Mouse (Mus musculus) midbrain, embryonic 12.5 days (tissue): ENCODE results near the gene Mccc1. TPM values are rescaled to one million over a fixed set of nuclear protein-coding genes. Genes with fewer than 3 reads are reported as not detected.

Source experiments
- ATAC-seq: fragments of 200-750 bp; cut with Nextera tagmentation; 2 replicates; pipeline ENCODE4 v1.8.0; 2017; ENCODE audit warnings: low read depth, moderate TSS enrichment, moderate library complexity; ENCODE audit not compliant: low FRiP score
- H3K27ac ChIP-seq: fragments of 300-500 bp; sonication (generic); replicated peaks from 2 replicates; pipeline ENCODE4 v1.5.1; 2016; ENCODE audit warnings: mild to moderate bottlenecking
- H3K27me3 ChIP-seq: fragments of 300-500 bp; sonication (generic); 2 replicates; pipeline ENCODE4 v1.6.1; 2016; ENCODE audit warnings: mild to moderate bottlenecking
- H3K36me3 ChIP-seq: fragments of 300-500 bp; sonication (generic); 2 replicates; pipeline ENCODE4 v1.6.1; 2016
- H3K4me1 ChIP-seq: fragments of 300-500 bp; sonication (generic); 2 replicates; pipeline ENCODE4 v1.6.1; 2016
- H3K4me2 ChIP-seq: fragments of 300-500 bp; sonication (generic); replicated peaks from 2 replicates; pipeline ENCODE4 v1.6.1; 2016; ENCODE audit warnings: mild to moderate bottlenecking, moderate library complexity
- H3K4me3 ChIP-seq: fragments of 300-500 bp; sonication (generic); 2 replicates; pipeline ENCODE4 v1.5.1; 2016; ENCODE audit warnings: mild to moderate bottlenecking
- H3K9ac ChIP-seq: fragments of 300-500 bp; sonication (generic); replicated peaks from 2 replicates; pipeline ENCODE4 v1.6.1; 2016; ENCODE audit warnings: mild to moderate bottlenecking, moderate library complexity
- H3K9me3 ChIP-seq: fragments of 300-500 bp; sonication (generic); 2 replicates; pipeline ENCODE4 v1.6.1; 2016; ENCODE audit warnings: mild to moderate bottlenecking
- WGBS: fragments of 180-500 bp; shearing (Covaris S2); methylation state at CpG from one replicate; pipeline ENCODE4 v1.1.7; 2016; 5-methylcytosine and 5-hydroxymethylcytosine counted together
- polyA plus RNA-seq: library from polyadenylated mRNA; unstranded; fragments of >200 nt; fragmentation: Nextera tagmentation; extraction: Ambion mirVana; gene quantifications from 2 replicates; pipeline ENCODE4 v1.2.1, GENCODE M21; 2016

Gene Mccc1
- polyA plus RNA-seq, 1 experiment from 2014 or later: 37.7 TPM

DNA sequence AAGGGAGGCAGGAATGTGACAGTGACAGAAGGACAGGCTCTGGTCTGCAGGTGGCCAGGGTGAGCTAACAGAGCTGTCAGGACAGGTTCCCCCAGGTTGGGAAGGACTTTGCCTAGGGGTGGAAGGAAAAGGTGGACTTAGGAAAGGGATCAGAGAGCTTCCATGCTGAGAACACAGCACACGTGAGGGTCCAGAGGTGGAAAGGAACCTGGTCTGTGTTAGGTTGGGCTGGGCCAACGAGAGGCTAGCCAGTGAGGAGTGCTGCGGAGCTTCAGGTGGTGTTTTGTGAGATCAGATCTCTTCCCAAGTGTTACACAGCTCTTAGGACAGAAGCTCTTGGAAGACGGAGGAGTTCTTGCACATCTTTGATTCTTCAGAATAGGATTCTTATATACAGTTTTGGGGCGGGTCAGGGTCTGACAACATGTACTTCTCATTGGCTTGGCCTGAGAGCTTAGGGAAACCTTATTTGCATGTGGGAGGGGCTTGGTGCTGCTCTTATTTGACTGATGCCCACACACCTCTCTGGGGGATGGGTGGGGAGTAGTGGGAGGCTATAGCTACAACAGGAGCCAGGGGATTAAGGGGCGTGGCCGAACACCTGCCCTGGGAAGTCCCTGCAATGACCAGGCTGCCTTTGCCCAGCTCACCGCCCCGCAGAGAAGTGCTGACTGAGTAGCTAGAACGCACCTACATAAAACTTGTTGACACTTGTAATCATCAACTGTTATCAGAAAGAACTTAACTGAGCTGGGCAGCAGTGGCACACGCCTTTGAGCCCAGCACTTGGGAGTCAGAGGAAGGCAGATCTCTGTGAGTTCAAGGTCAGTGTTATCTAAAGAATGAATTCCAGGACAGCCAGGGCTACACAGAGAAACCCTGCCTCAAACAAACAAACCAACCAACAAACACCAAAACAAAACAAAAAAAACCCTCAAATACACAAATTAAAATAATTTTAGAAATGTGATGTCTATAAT lies 5.6 kb downstream of the Mccc1 start:
- no peak for ATAC-seq
- Histone ChIP-seq H3K4me2 (no peak overlapping the region), H3K9ac (no peak overlapping the region), H3K4me3 (no peak overlapping the region), H3K27ac (no peak overlapping the region), H3K9me3 (no peaks in the 10 kb centered on the region), H3K36me3 (peaks cover 18% of the 10 kb centered on the region; the same call in 1 of the 2 replicates), H3K27me3 (no peaks in the 10 kb centered on the region), H3K4me1 (0 out of 2 replicates have a peak, but pooled peaks cover 2% of the 10 kb centered on the region)
- 59% methylated on average over 11 of the region's 11 CpGs for WGBS

DNA sequence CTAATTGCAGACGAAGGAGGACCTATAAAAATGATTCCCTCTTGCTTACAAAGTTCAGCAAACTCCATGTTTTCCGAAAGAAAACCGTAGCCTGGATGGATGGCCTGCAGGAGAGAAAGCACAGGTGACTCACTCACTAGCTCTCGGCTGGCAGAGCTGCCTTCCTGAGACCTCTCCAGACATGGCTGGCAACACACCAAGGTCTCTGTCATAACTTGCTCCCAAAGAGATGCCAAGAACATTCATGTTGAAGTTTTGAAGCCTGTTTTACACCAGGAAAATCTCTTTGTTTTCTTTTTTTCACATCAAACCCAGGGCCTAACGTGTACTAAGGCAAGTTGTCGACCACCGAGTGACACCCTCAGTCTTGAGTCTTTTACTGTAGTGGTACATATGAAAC lies 9.8 kb downstream of the Mccc1 start:
- 91% methylated on average over 7 of the region's 7 CpGs for WGBS
- peaks cover 58% of the 10 kb centered on the region for H3K36me3 ChIP-seq
- ATAC-seq: no peak
- H3K4me1 ChIP-seq: no peaks in the 10 kb centered on the region
- no peak overlapping the region for H3K4me2 ChIP-seq
- no peak overlapping the region for H3K4me3 ChIP-seq
- H3K9me3 ChIP-seq: no peaks in the 10 kb centered on the region
- H3K27ac ChIP-seq: no peak overlapping the region
- no peaks in the 10 kb centered on the region for H3K27me3 ChIP-seq
- no peak overlapping the region for H3K9ac ChIP-seq

DNA sequence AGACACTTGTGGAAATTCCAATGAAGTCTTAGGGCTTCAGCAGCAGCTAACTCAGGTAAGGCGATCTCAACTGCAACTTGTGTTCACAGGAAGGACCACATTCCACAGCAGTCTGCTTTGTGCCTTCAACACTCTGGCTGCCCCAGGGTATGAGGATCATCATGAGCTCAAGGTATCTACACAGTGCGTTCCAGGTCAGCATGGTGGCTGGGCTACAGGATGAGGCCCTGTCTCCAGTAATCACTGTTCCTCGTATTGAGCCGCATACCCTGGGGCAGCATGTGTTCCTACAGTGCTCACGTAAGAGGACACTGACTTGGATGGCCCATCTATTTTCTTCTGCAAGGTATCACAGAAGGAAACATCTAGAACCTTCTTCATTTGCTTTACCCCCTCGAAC lies 12.4 kb downstream of the Mccc1 start:
- no peak overlapping the region for H3K4me3 ChIP-seq
- H3K27me3 ChIP-seq: no peaks in the 10 kb centered on the region
- H3K4me1 ChIP-seq: no peaks in the 10 kb centered on the region
- no peak overlapping the region for H3K4me2 ChIP-seq
- ATAC-seq: no peak
- H3K36me3 ChIP-seq: peaks cover 66% of the 10 kb centered on the region
- H3K9ac ChIP-seq: no peak overlapping the region
- no peaks in the 10 kb centered on the region for H3K9me3 ChIP-seq
- no peak overlapping the region for H3K27ac ChIP-seq
- WGBS: 95% methylated on average over 6 of the region's 6 CpGs

DNA sequence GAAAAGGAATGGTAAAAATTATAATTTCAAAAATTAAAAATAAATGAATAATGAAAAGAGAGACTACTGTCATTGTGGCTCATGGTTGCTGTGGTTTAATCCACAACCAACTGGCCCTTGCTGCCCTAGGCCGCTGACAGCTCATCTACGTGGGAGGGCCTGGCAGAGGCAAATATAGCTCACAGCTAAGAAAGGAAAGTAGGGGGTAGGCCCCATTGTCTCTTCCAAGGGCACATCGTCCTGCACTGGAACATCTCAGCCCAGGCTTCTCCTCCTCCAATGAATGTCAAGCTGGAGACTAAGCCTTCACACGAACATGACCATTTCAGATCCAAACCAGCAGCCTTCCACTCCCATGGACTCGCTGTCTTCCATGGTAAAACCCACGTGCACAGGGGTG lies 14.2 kb downstream of the Mccc1 start:
- H3K27me3 ChIP-seq: no peaks in the 10 kb centered on the region
- no peak overlapping the region for H3K9ac ChIP-seq
- H3K27ac ChIP-seq: no peak overlapping the region
- peaks cover 74% of the 10 kb centered on the region for H3K36me3 ChIP-seq
- 86% methylated on average over 6 of the region's 6 CpGs for WGBS
- no peak for ATAC-seq
- H3K4me2 ChIP-seq: no peak overlapping the region
- H3K4me1 ChIP-seq: no peaks in the 10 kb centered on the region
- H3K9me3 ChIP-seq: no peaks in the 10 kb centered on the region
- no peak overlapping the region for H3K4me3 ChIP-seq

DNA sequence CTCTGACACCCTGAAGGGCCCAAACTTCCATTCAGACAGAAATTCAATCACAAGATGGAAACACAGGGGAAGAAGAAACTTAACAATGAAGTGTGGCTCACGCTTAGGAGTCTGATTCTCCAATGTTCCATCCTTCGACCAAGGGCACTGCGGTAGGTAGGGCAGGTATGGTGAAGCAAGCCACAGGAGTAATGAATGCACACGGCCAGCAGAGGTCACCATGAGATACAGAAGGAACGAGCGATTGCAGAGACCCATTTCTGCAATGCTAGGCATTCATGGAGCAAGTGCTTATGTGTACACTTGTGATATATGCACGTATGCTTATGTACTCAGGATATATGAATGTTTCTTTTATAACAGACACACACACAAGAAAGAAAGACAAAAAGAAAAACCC lies 26.9 kb downstream of the Mccc1 start:
- H3K4me1 ChIP-seq: no peaks in the 10 kb centered on the region
- no peak overlapping the region for H3K27ac ChIP-seq
- H3K9me3 ChIP-seq: no peaks in the 10 kb centered on the region
- H3K4me3 ChIP-seq: no peak overlapping the region
- H3K36me3 ChIP-seq: peaks cover 70% of the 10 kb centered on the region
- H3K4me2 ChIP-seq: no peak overlapping the region
- 74% methylated on average over 7 of the region's 7 CpGs for WGBS
- no peaks in the 10 kb centered on the region for H3K27me3 ChIP-seq
- H3K9ac ChIP-seq: no peak overlapping the region
- ATAC-seq: no peak

DNA sequence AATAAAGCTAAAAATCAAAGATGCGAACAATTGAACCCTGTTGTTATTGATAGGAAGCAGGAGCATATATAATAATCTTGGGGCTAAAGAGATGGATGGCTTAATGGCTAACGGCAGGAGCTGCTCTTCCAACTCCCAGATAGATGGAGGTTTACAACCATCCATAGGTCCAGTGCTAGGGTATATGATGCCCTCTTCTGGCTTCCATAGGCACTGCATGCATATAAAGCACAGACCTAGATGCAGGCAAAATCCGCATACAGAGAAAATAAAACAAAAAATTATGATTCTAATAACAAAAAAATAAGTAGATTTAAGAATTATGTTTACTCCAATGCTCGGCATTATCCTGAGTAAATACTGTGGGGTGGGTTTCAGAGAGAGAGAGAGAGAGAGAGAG lies 27.5 kb downstream of the Mccc1 start:
- Histone ChIP-seq H3K36me3 (peaks cover 73% of the 10 kb centered on the region), H3K4me3 (no peak overlapping the region), H3K27ac (no peak overlapping the region), H3K4me2 (no peak overlapping the region), H3K9ac (no peak overlapping the region), H3K9me3 (no peaks in the 10 kb centered on the region), H3K27me3 (no peaks in the 10 kb centered on the region), H3K4me1 (no peaks in the 10 kb centered on the region)
- WGBS: 84% methylated on average over 4 of the region's 4 CpGs
- no peak for ATAC-seq

DNA sequence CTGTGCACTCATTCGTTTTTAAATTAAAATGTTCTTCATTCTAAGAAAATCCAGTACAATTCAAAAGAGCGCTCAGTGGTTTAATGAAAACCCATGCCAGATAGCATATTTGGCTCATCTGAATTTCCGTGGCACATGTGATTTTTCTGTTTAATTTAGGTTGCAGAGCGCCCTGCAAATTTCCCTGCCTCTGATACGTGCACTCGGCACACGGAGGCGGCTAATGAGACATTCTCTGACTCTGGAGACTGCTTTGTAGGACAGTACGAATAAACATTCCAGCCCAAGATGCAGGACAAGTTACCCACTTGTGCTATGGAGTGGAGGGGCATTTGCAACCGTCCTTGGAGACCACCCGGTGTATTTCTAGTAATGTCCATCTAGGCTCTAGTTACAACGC lies 29.3 kb downstream of the Mccc1 start:
- Histone ChIP-seq H3K36me3 (peaks cover 69% of the 10 kb centered on the region), H3K9me3 (no peaks in the 10 kb centered on the region), H3K4me2 (no peak overlapping the region), H3K27ac (no peak overlapping the region), H3K4me3 (no peak overlapping the region), H3K9ac (no peak overlapping the region), H3K4me1 (no peaks in the 10 kb centered on the region), H3K27me3 (no peaks in the 10 kb centered on the region)
- 94% methylated on average over 12 of the region's 12 CpGs for WGBS
- ATAC-seq: no peak

DNA sequence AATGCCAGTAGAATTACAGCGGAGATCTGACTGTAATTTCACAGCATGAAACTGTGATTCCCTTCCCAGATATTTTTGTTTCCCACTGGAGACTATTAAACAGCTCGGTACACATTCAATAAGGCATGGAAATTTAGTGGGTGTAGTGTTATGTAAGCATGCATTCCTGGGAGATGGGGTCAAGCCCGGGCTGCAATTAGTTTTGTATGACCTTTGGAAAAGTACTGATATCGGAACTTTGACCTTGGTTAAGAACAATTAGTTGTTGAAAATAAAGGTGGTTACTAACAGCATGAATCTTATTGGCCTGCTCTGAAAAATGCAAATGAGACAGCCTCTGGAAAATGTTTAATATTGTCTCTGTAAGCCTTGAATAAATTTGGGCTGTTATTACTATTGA lies 30.0 kb downstream of the Mccc1 start:
- no peaks in the 10 kb centered on the region for H3K9me3 ChIP-seq
- peaks cover 65% of the 10 kb centered on the region for H3K36me3 ChIP-seq
- no peaks in the 10 kb centered on the region for H3K27me3 ChIP-seq
- H3K4me2 ChIP-seq: no peak overlapping the region
- no peak overlapping the region for H3K9ac ChIP-seq
- WGBS: 90% methylated on average over 4 of the region's 4 CpGs
- no peaks in the 10 kb centered on the region for H3K4me1 ChIP-seq
- ATAC-seq: no peak
- H3K4me3 ChIP-seq: no peak overlapping the region
- no peak overlapping the region for H3K27ac ChIP-seq

DNA sequence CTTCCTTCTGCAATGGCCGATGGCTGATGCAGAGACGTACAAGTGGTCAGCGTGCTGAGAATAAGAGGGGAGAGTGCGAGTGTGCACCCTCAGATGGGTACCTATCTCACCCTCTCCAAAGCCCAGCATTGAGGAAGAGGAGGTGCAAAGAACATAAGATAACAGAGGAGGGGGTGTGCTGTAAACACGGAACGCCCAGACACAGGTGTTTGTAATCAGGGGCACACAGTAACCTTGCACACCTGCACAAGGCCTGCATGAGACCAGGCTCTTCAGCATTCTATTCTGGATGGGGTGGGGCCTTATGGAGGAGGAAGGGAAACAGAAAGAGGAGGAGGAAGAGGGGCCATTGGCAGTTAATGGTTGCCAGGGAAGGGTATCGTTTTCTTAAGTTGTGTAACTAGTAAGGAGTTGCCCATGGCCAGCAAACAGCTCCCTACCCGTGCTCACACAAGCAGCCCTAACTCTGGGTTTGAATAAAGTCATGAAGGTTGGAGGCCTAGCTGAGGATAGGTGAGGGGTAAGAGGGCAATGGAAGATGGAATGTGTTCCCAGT lies 33.0 kb downstream of the Mccc1 start:
- Histone ChIP-seq H3K4me2 (no peak overlapping the region), H3K27ac (no peak overlapping the region), H3K36me3 (peaks cover 53% of the 10 kb centered on the region), H3K9me3 (no peaks in the 10 kb centered on the region), H3K27me3 (no peaks in the 10 kb centered on the region), H3K9ac (no peak overlapping the region), H3K4me3 (no peak overlapping the region), H3K4me1 (no peaks in the 10 kb centered on the region)
- WGBS: 94% methylated on average over 8 of the region's 8 CpGs
- ATAC-seq: no peak

DNA sequence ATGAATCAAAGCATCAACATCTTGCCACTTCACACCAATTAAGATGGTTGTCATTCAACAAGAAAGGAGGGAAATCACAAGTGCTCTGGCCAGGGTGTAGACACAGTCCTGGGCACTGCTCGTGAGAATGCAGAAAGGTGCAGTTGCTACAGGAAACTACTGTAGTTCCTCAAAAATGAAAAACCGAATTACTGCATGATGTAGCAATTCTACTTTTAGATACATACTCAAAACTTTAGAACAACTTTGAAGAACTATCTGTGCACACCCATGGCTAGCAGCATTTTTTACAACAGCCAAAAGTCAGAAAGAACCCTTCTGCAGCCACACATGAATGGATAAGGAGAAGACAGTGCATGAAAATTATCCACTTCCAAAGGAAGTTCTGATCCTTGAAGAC lies 34.0 kb downstream of the Mccc1 start:
- Histone ChIP-seq H3K4me1 (no peaks in the 10 kb centered on the region), H3K9me3 (no peaks in the 10 kb centered on the region), H3K27me3 (no peaks in the 10 kb centered on the region), H3K36me3 (peaks cover 44% of the 10 kb centered on the region), H3K27ac (no peak overlapping the region), H3K4me2 (no peak overlapping the region), H3K9ac (no peak overlapping the region), H3K4me3 (no peak overlapping the region)
- ATAC-seq: no peak
- WGBS: 83% methylated on average over 2 of the region's 2 CpGs

DNA sequence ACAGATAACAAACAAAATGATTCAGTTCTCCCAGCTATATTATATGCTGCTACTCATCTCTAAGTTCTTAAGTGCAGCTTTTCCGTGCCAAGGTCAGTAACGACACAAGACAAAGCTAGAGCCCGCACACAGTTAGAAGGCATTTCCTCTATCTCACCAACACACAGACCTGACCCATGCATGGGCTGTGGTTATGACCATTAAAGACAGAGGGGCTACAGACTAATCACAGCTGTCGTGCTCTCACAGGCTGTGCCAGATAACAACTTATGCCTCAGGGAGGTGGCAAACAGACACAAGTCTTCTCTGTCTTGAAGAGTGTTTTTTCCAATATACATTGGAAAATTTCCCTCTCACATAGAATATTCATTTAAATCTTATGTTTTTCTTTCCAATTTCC lies 35.5 kb downstream of the Mccc1 start:
- no peak for ATAC-seq
- H3K4me2 ChIP-seq: no peak overlapping the region
- no peak overlapping the region for H3K27ac ChIP-seq
- no peak overlapping the region for H3K9ac ChIP-seq
- no peaks in the 10 kb centered on the region for H3K9me3 ChIP-seq
- peaks cover 41% of the 10 kb centered on the region for H3K36me3 ChIP-seq
- no peaks in the 10 kb centered on the region for H3K4me1 ChIP-seq
- no peak overlapping the region for H3K4me3 ChIP-seq
- WGBS: 93% methylated on average over 4 of the region's 4 CpGs
- H3K27me3 ChIP-seq: no peaks in the 10 kb centered on the region

DNA sequence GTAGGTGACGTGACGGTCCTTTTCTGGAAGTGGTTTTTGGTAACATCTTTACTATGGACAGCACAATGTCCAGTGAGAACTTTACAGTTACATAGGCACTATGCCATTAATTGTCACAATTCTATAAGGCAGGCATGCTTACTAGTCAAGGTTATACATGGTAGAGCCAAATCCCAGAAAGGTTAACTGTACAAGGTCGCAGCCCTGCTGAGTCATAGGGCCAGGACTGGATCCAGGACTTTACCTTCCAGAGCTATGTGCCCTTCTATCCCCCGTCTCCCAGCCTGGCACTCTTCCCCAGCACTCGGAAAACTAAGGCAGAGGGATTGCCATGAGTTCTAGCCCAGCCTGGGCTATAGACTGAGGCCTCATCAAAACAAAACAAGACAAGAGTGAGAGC lies 36.6 kb downstream of the Mccc1 start:
- no peak for ATAC-seq
- no peak overlapping the region for H3K9ac ChIP-seq
- H3K27ac ChIP-seq: no peak overlapping the region
- H3K4me2 ChIP-seq: no peak overlapping the region
- H3K27me3 ChIP-seq: no peaks in the 10 kb centered on the region
- H3K9me3 ChIP-seq: no peaks in the 10 kb centered on the region
- no peak overlapping the region for H3K4me3 ChIP-seq
- no peaks in the 10 kb centered on the region for H3K4me1 ChIP-seq
- 94% methylated on average over 5 of the region's 5 CpGs for WGBS
- peaks cover 42% of the 10 kb centered on the region for H3K36me3 ChIP-seq
